Mouse (Mus musculus) MEL (cell line): ENCODE results near the gene Nap1l1. TPM values are rescaled to one million over a fixed set of nuclear protein-coding genes. Genes with fewer than 3 reads are reported as not detected.

Experiments
- DNase-seq: peaks from one replicate; pipeline ENCODE4 v3.0.0; 2011; ENCODE audit warnings: low read depth, low spot score
- H3K27ac ChIP-seq: 2 replicates; pipeline ENCODE4 v1.5.1; 2012; ENCODE audit warnings: low read depth, mild to moderate bottlenecking, control low read depth, low read length, moderate library complexity; ENCODE audit not compliant: control insufficient read depth
- H3K27me3 ChIP-seq, 2 experiments: fragments of 150-350 bp in 1 of 2; sonication (generic) in 1 of 2; 2 replicates each; pipeline ENCODE4 v1.6.1; 2012; ENCODE audit warnings: low read length in 2 of 2, mild to moderate bottlenecking in 2 of 2, improper control_type of control experiment in 1 of 2, moderate library complexity in 1 of 2; ENCODE audit not compliant: insufficient read depth in 2 of 2, control insufficient read depth in 1 of 2
- H3K36me3 ChIP-seq, 2 experiments: 2 replicates each; pipeline ENCODE4 v1.6.1; 2012 to 2014; ENCODE audit warnings: low read length in 2 of 2, improper control_type of control experiment in 1 of 2, inconsistent platforms in 1 of 2, mild to moderate bottlenecking in 1 of 2; ENCODE audit not compliant: insufficient read depth in 2 of 2, control insufficient read depth in 1 of 2
- H3K4me1 ChIP-seq, 2 experiments: fragments of 150-350 bp in 1 of 2; sonication (generic) in 1 of 2; 2 replicates each; pipeline ENCODE4 v1.6.1; 2012; ENCODE audit warnings: low read length in 2 of 2, improper control_type of control experiment in 1 of 2, mild to moderate bottlenecking in 1 of 2; ENCODE audit not compliant: insufficient read depth in 2 of 2, control insufficient read depth in 1 of 2
- H3K4me3 ChIP-seq, 2 experiments: fragments of 150-350 bp in 1 of 2; sonication (generic) in 1 of 2; 2 replicates each; pipeline ENCODE4 v1.5.1; 2012; ENCODE audit warnings: low read depth in 2 of 2, low read length in 2 of 2, mild to moderate bottlenecking in 2 of 2, moderate library complexity in 2 of 2, control low read depth in 1 of 2, improper control_type of control experiment in 1 of 2; ENCODE audit not compliant: control insufficient read depth in 1 of 2, insufficient read depth in 1 of 2
- H3K79me2 ChIP-seq: 2 replicates; pipeline ENCODE4 v1.6.1; 2012; ENCODE audit warnings: mild to moderate bottlenecking, low read length, moderate library complexity; ENCODE audit not compliant: control insufficient read depth, poor library complexity, insufficient read depth
- H3K9ac ChIP-seq: 2 replicates; pipeline ENCODE4 v1.6.1; 2012; ENCODE audit warnings: low read depth, mild to moderate bottlenecking, control low read depth, low read length, moderate library complexity; ENCODE audit not compliant: control insufficient read depth, poor library complexity, severe bottlenecking
- H3K9me3 ChIP-seq: fragments of 150-350 bp; sonication (generic); replicated peaks from 2 replicates; pipeline ENCODE4 v1.6.1; 2012; ENCODE audit warnings: mild to moderate bottlenecking, low read length, improper control_type of control experiment, moderate library complexity; ENCODE audit not compliant: insufficient read depth
- CHD2 ChIP-seq: IDR thresholded peaks from 2 replicates; pipeline ENCODE4 v1.6.1; 2011; ENCODE audit warnings: low read length, improper control_type of control experiment
- CTCF ChIP-seq, 3 experiments: IDR thresholded peaks in 2 of 3; conservative IDR thresholded peaks in 1 of 3; 2 replicates each; pipeline ENCODE4 v1.5.1; 2011 to 2012; ENCODE audit warnings: low read length in 3 of 3, low read depth in 2 of 3, mild to moderate bottlenecking in 2 of 3, improper control_type of control experiment in 1 of 3, inconsistent platforms in 1 of 3, mixed read lengths in 1 of 3, moderate library complexity in 1 of 3; ENCODE audit not compliant: control insufficient read depth in 1 of 3, insufficient read depth in 1 of 3, poor library complexity in 1 of 3, severe bottlenecking in 1 of 3
- ELF1 ChIP-seq: IDR thresholded peaks from 2 replicates; pipeline ENCODE4 v1.6.1; 2014; ENCODE audit warnings: low read depth, mild to moderate bottlenecking, inconsistent platforms, low read length, improper control_type of control experiment, moderate library complexity
- GABPA ChIP-seq: IDR thresholded peaks from 2 replicates; pipeline ENCODE4 v1.6.1; 2012; ENCODE audit warnings: low read depth, mild to moderate bottlenecking, inconsistent platforms, low read length, improper control_type of control experiment, moderate library complexity
- GATA1 ChIP-seq: IDR thresholded peaks from 2 replicates; pipeline ENCODE4 v1.6.1; 2011; ENCODE audit warnings: low read depth, low read length, improper control_type of control experiment
- HCFC1 ChIP-seq: IDR thresholded peaks from 2 replicates; pipeline ENCODE4 v1.6.1; 2012; ENCODE audit warnings: low read depth, mild to moderate bottlenecking, inconsistent platforms, low read length, improper control_type of control experiment, moderate library complexity
- JUND ChIP-seq: IDR thresholded peaks from 2 replicates; pipeline ENCODE4 v1.6.1; 2011; ENCODE audit warnings: low read depth, mild to moderate bottlenecking, improper control_type of control experiment, low read length
- MAX ChIP-seq: IDR thresholded peaks from 2 replicates; pipeline ENCODE4 v1.6.1; 2011; ENCODE audit warnings: low read length, improper control_type of control experiment
- MEF2A ChIP-seq: IDR thresholded peaks from 2 replicates; pipeline ENCODE4 v1.6.1; 2014; ENCODE audit warnings: low read depth, mild to moderate bottlenecking, inconsistent platforms, low read length, improper control_type of control experiment; ENCODE audit not compliant: poor library complexity, insufficient replicate concordance, severe bottlenecking; ENCODE audit errors: extremely low read depth
- MXI1 ChIP-seq: IDR thresholded peaks from 2 replicates; pipeline ENCODE4 v1.6.1; 2011; ENCODE audit warnings: mild to moderate bottlenecking, low read depth, low read length, improper control_type of control experiment
- NRF1 ChIP-seq: IDR thresholded peaks from 2 replicates; pipeline ENCODE4 v1.6.1; 2014; ENCODE audit warnings: low read depth, mild to moderate bottlenecking, inconsistent platforms, low read length, improper control_type of control experiment, moderate library complexity; ENCODE audit not compliant: poor library complexity, insufficient read depth, severe bottlenecking
- POLR2A ChIP-seq, 2 experiments: IDR thresholded peaks; 2 replicates each; pipeline ENCODE4 v1.6.1; 2011 to 2012; ENCODE audit warnings: low read length in 2 of 2, mild to moderate bottlenecking in 2 of 2, control low read depth in 1 of 2, improper control_type of control experiment in 1 of 2, low read depth in 1 of 2, moderate library complexity in 1 of 2; ENCODE audit not compliant: control insufficient read depth in 1 of 2, insufficient read depth in 1 of 2, poor library complexity in 1 of 2
- RAD21 ChIP-seq: IDR thresholded peaks from 2 replicates; pipeline ENCODE4 v1.6.1; 2011; ENCODE audit warnings: mild to moderate bottlenecking, low read depth, low read length, improper control_type of control experiment
- RCOR1 ChIP-seq: IDR thresholded peaks from 2 replicates; pipeline ENCODE4 v1.6.1; 2012; ENCODE audit warnings: low read depth, mild to moderate bottlenecking, inconsistent platforms, low read length, improper control_type of control experiment
- SIN3A ChIP-seq: IDR thresholded peaks from 2 replicates; pipeline ENCODE4 v1.6.1; 2012; ENCODE audit warnings: low read length, improper control_type of control experiment, inconsistent platforms
- TCF12 ChIP-seq: IDR thresholded peaks from 2 replicates; pipeline ENCODE4 v1.6.1; 2014; ENCODE audit warnings: low read depth, mild to moderate bottlenecking, inconsistent platforms, low read length, improper control_type of control experiment, moderate library complexity
- UBTF ChIP-seq: IDR thresholded peaks from 2 replicates; pipeline ENCODE4 v1.6.1; 2012; ENCODE audit warnings: low read depth, mild to moderate bottlenecking, inconsistent platforms, low read length, improper control_type of control experiment, moderate library complexity, borderline replicate concordance; ENCODE audit not compliant: insufficient read depth
- ZKSCAN1 ChIP-seq: IDR thresholded peaks from 2 replicates; pipeline ENCODE4 v1.6.1; 2012; ENCODE audit warnings: low read depth, mild to moderate bottlenecking, inconsistent platforms, low read length, improper control_type of control experiment, moderate library complexity
- ZMIZ1 ChIP-seq: IDR thresholded peaks from 2 replicates; pipeline ENCODE4 v1.6.1; 2012; ENCODE audit warnings: low read depth, mild to moderate bottlenecking, inconsistent platforms, low read length, improper control_type of control experiment, moderate library complexity
- polyA plus RNA-seq, 2 experiments: library from polyadenylated mRNA; stranded (reverse) in 1 of 2; unstranded in 1 of 2; fragments of >175 nt in 1 of 2; fragments of >200 nt in 1 of 2; gene quantifications; 2 replicates each; pipeline versions ENCODE4 v1.2.1 to v1.2.4; 2012; ENCODE audit warnings: low replicate concordance in 2 of 2, low read depth in 1 of 2; ENCODE audit not compliant: insufficient read length in 2 of 2, insufficient read depth in 1 of 2, missing spikeins in 1 of 2
- total RNA-seq: library from RNA; depleted of rRNA; stranded (reverse); fragments of 300-350 nt; gene quantifications from 2 replicates; pipeline ENCODE4 v1.2.3, GENCODE M21; 2012

Nap1l1 gene
- total and polyA plus RNA-seq, 3 experiments = 183 to 591 (median 296) TPM

DNA sequence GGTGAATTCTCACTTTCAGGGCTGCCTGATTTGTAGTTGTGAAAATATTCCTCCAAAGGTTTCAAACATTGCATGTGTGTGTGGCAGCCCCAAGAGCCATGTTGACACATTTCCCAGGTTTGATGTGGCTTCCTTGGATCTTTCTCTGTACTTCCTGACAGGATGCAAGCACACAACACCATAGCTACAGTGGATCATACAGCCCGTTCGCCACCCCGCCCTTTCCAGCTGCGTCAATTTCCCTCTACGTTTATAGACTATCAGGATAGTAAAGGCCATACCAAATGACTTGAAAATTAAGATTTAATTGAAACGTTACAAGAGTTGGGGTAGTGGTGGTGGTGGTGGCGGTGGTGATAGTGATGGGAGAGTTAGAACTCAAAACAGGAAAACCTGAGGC lies 37.0 kb downstream of the Nap1l1 start:
- no peak overlapping the region for H3K27ac ChIP-seq
- peaks cover 0 to 12% of the 10 kb centered on the region in 2 experiments; a peak in 2 of 4 replicates for H3K36me3 ChIP-seq
- no peaks in the 10 kb centered on the region for H3K4me1 ChIP-seq
- no peak for DNase-seq
- no peaks in the 10 kb centered on the region; the same call in 1 of the 2 replicates for H3K79me2 ChIP-seq
- H3K4me3 ChIP-seq = no peak overlapping the region
- no peaks in the 10 kb centered on the region for H3K9me3 ChIP-seq
- TF ChIP-seq POLR2A (IDR thresholded peaks at IDR 0.05; ENCODE audit: control insufficient read depth in 1 of 2, insufficient read depth in 1 of 2, low read depth in 1 of 2, low read length in 2 of 2, poor library complexity in 1 of 2) = no peak
- no peak for TF ChIP-seq CTCF (IDR thresholded peaks at IDR 0.05 in 2 of 3, conservative IDR thresholded peaks at IDR 0.05 in 1 of 3; ENCODE audit: control insufficient read depth in 1 of 3, insufficient read depth in 1 of 3, low read depth in 2 of 3, low read length in 3 of 3, poor library complexity in 1 of 3, severe bottlenecking in 1 of 3)
- no peak for TF ChIP-seq TCF12
- no peak for TF ChIP-seq ZMIZ1
- no peak for TF ChIP-seq ZKSCAN1
- TF ChIP-seq HCFC1 = no peak
- TF ChIP-seq GABPA = no peak
- no peak for TF ChIP-seq RCOR1
- no peak for TF ChIP-seq NRF1
- TF ChIP-seq MAX = no peak
- TF ChIP-seq GATA1 = no peak
- H3K27me3 ChIP-seq = no peaks in the 10 kb centered on the region; a peak in 1 of 4 replicates
- no peak overlapping the region for H3K9ac ChIP-seq

DNA sequence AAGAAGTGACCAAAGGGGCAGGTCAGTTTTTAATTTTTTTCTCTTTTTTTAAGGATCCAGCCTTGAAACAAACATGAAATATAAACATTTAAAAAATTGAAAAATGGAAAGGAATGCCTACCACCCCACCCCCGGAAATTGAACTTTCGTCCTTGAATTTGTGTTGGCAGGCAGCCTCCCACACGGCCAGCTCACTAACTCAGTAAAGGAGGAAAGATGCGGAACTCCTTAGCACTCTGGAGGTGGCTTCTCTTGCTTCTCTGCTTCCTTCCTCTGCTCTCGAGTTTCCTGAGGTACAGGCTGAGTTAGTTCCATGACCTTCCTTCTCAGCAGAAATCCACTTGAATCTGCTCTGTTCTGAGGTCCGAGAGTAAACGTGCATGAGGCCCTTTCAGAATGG lies 37.8 kb downstream of the Nap1l1 start:
- H3K79me2 ChIP-seq = no peaks in the 10 kb centered on the region; the same call in 1 of the 2 replicates
- H3K9ac ChIP-seq = no peak overlapping the region
- no peak for DNase-seq
- H3K9me3 ChIP-seq = no peaks in the 10 kb centered on the region
- H3K27me3 ChIP-seq = no peaks in the 10 kb centered on the region; a peak in 1 of 4 replicates
- no peak overlapping the region for H3K4me3 ChIP-seq
- H3K36me3 ChIP-seq = peaks cover 0 to 8% of the 10 kb centered on the region in 2 experiments; a peak in 1 of 4 replicates
- TF ChIP-seq GABPA (no peak), POLR2A (IDR thresholded peaks at IDR 0.05; ENCODE audit: control insufficient read depth in 1 of 2, insufficient read depth in 1 of 2, low read depth in 1 of 2, low read length in 2 of 2, poor library complexity in 1 of 2) (no peak), ELF1 (no peak), TCF12 (no peak), SIN3A (no peak), ZMIZ1 (no peak), UBTF (no peak), CHD2 (no peak), MXI1 (no peak), RAD21 (no peak), JUND (no peak), MEF2A (no peak)
- H3K4me1 ChIP-seq = no peaks in the 10 kb centered on the region
- H3K27ac ChIP-seq = no peak overlapping the region
